Mouse (Mus musculus): ENCODE results near the gene Zdhhc6. TPM values are rescaled to one million over a fixed set of nuclear protein-coding genes. Genes with fewer than 3 reads are reported as not detected.

The Zdhhc6 gene
- total RNA-seq, 1 experiment, result 56.8 TPM

GRCm38 (mm10) chr19:55337066-55337465, 21.2 kb upstream of the Zdhhc6 start:
- Histone ChIP-seq H3K36me3 (ENCODE audit: control insufficient read depth, insufficient read depth, low read length, poor library complexity, severe bottlenecking) (peaks cover 2% of the 10 kb centered on the region; the same call in 1 of the 2 replicates), H3K9ac (ENCODE audit: insufficient read depth, low read depth, low read length, poor library complexity, severe bottlenecking) (no peak overlapping the region), H3K27ac (ENCODE audit: insufficient read depth, low read depth, low read length, poor library complexity, severe bottlenecking) (no peak overlapping the region), H3K4me3 (ENCODE audit: insufficient read depth in 1 of 2, low read depth in 1 of 2, low read length in 2 of 2, poor library complexity in 1 of 2, severe bottlenecking in 1 of 2) (no peak overlapping the region), H3K4me1 (ENCODE audit: control insufficient read depth in 2 of 2, insufficient read depth in 2 of 2, low read length in 2 of 2, poor library complexity in 1 of 2) (no peaks in the 10 kb centered on the region), H3K9me3 (ENCODE audit: control insufficient read depth, insufficient read depth, low read depth, low read length) (no peaks in the 10 kb centered on the region)
- in situ Hi-C loops (cut with MboI; ENCODE audit: low sequenced_read_pairs in 2 of 2, unreplicated experiment in 2 of 2), result no loop called here
- TF ChIP-seq CHD2 (IDR thresholded peaks at IDR 0.05; ENCODE audit: low read depth, low read length) (no peak), ZC3H11A (IDR thresholded peaks at IDR 0.05; ENCODE audit: borderline replicate concordance, low read depth, low read length) (no peak), ZNF384 (IDR thresholded peaks at IDR 0.05; ENCODE audit: low read depth, low read length) (no peak), HCFC1 (IDR thresholded peaks at IDR 0.05; ENCODE audit: borderline replicate concordance, insufficient read depth, low read length) (no peak), MAFK (IDR thresholded peaks at IDR 0.05; ENCODE audit: insufficient read depth, low read depth, low read length) (no peak)
- DNase-seq (ENCODE audit: low read depth, low spot score), result no peak

GRCm38 (mm10) chr19:55336441-55336840, 20.6 kb upstream of the Zdhhc6 start:
- DNase-seq (ENCODE audit: low read depth, low spot score), result no peak
- TF ChIP-seq ZC3H11A (IDR thresholded peaks at IDR 0.05; ENCODE audit: borderline replicate concordance, low read depth, low read length) (no peak), ZNF384 (IDR thresholded peaks at IDR 0.05; ENCODE audit: low read depth, low read length) (no peak), MAFK (IDR thresholded peaks at IDR 0.05; ENCODE audit: insufficient read depth, low read depth, low read length) (no peak), HCFC1 (IDR thresholded peaks at IDR 0.05; ENCODE audit: borderline replicate concordance, insufficient read depth, low read length) (no peak), CHD2 (IDR thresholded peaks at IDR 0.05; ENCODE audit: low read depth, low read length) (no peak)
- Histone ChIP-seq H3K9me3 (ENCODE audit: control insufficient read depth, insufficient read depth, low read depth, low read length) (no peaks in the 10 kb centered on the region), H3K27ac (ENCODE audit: insufficient read depth, low read depth, low read length, poor library complexity, severe bottlenecking) (no peak overlapping the region), H3K4me3 (ENCODE audit: insufficient read depth in 1 of 2, low read depth in 1 of 2, low read length in 2 of 2, poor library complexity in 1 of 2, severe bottlenecking in 1 of 2) (no peak overlapping the region), H3K4me1 (ENCODE audit: control insufficient read depth in 2 of 2, insufficient read depth in 2 of 2, low read length in 2 of 2, poor library complexity in 1 of 2) (no peaks in the 10 kb centered on the region), H3K36me3 (ENCODE audit: control insufficient read depth, insufficient read depth, low read length, poor library complexity, severe bottlenecking) (0 out of 2 replicates have a peak, but pooled peaks cover 2% of the 10 kb centered on the region), H3K9ac (ENCODE audit: insufficient read depth, low read depth, low read length, poor library complexity, severe bottlenecking) (no peak overlapping the region)
- in situ Hi-C loops (cut with MboI; ENCODE audit: low sequenced_read_pairs in 2 of 2, unreplicated experiment in 2 of 2), result no loop called here

GRCm38 (mm10) chr19:55335881-55336280, 20.0 kb upstream of the Zdhhc6 start:
- Histone ChIP-seq H3K36me3 (ENCODE audit: control insufficient read depth, insufficient read depth, low read length, poor library complexity, severe bottlenecking) (0 out of 2 replicates have a peak, but pooled peaks cover 2% of the 10 kb centered on the region), H3K9me3 (ENCODE audit: control insufficient read depth, insufficient read depth, low read depth, low read length) (no peaks in the 10 kb centered on the region), H3K4me3 (ENCODE audit: insufficient read depth in 1 of 2, low read depth in 1 of 2, low read length in 2 of 2, poor library complexity in 1 of 2, severe bottlenecking in 1 of 2) (no peak overlapping the region), H3K9ac (ENCODE audit: insufficient read depth, low read depth, low read length, poor library complexity, severe bottlenecking) (no peak overlapping the region), H3K4me1 (ENCODE audit: control insufficient read depth in 2 of 2, insufficient read depth in 2 of 2, low read length in 2 of 2, poor library complexity in 1 of 2) (no peaks in the 10 kb centered on the region), H3K27ac (ENCODE audit: insufficient read depth, low read depth, low read length, poor library complexity, severe bottlenecking) (no peak overlapping the region)
- no peak for DNase-seq (ENCODE audit: low read depth, low spot score)
- in situ Hi-C loops (cut with MboI; ENCODE audit: low sequenced_read_pairs in 2 of 2, unreplicated experiment in 2 of 2), result no loop called here
- TF ChIP-seq ZNF384 (IDR thresholded peaks at IDR 0.05; ENCODE audit: low read depth, low read length) (peak; percentile 95), HCFC1 (IDR thresholded peaks at IDR 0.05; ENCODE audit: borderline replicate concordance, insufficient read depth, low read length) (no peak)

- DNase-seq (ENCODE audit: low read depth, low spot score), result peak; percentile 62
- H3K36me3 ChIP-seq (ENCODE audit: control insufficient read depth, insufficient read depth, low read length, poor library complexity, severe bottlenecking), result 0 out of 2 replicates have a peak, but pooled peaks cover 8% of the 10 kb centered on the region
- in situ Hi-C loops (cut with MboI; ENCODE audit: low sequenced_read_pairs in 2 of 2, unreplicated experiment in 2 of 2), result no loop called here
- H3K4me3 ChIP-seq (ENCODE audit: insufficient read depth in 1 of 2, low read depth in 1 of 2, low read length in 2 of 2, poor library complexity in 1 of 2, severe bottlenecking in 1 of 2), result no peak overlapping the region
- no peak overlapping the region for H3K9ac ChIP-seq (ENCODE audit: insufficient read depth, low read depth, low read length, poor library complexity, severe bottlenecking)
- H3K9me3 ChIP-seq (ENCODE audit: control insufficient read depth, insufficient read depth, low read depth, low read length), result no peaks in the 10 kb centered on the region
- TF ChIP-seq CHD2 (IDR thresholded peaks at IDR 0.05; ENCODE audit: low read depth, low read length) (no peak), ZC3H11A (IDR thresholded peaks at IDR 0.05; ENCODE audit: borderline replicate concordance, low read depth, low read length) (peak; percentile 81; the same call in 1 of the 2 replicates), MAFK (IDR thresholded peaks at IDR 0.05; ENCODE audit: insufficient read depth, low read depth, low read length) (no peak)
- no peak overlapping the region for H3K27ac ChIP-seq (ENCODE audit: insufficient read depth, low read depth, low read length, poor library complexity, severe bottlenecking)
- H3K4me1 ChIP-seq (ENCODE audit: control insufficient read depth in 2 of 2, insufficient read depth in 2 of 2, low read length in 2 of 2, poor library complexity in 1 of 2), result no peaks in the 10 kb centered on the region
Observed at GRCm38 (mm10) chr19:55332641-55333268, 16.9 kb upstream of the Zdhhc6 start.

GRCm38 (mm10) chr19:55331776-55332175, 15.9 kb upstream of the Zdhhc6 start:
- in situ Hi-C loops (cut with MboI; ENCODE audit: low sequenced_read_pairs in 2 of 2, unreplicated experiment in 2 of 2), result no loop called here
- DNase-seq (ENCODE audit: low read depth, low spot score), result no peak

More at GRCm38 (mm10) chr19:55331776-55332175, 15.9 kb upstream of the Zdhhc6 start:
- H3K4me3 ChIP-seq (ENCODE audit: insufficient read depth in 1 of 2, low read depth in 1 of 2, low read length in 2 of 2, poor library complexity in 1 of 2, severe bottlenecking in 1 of 2), result no peak overlapping the region
- H3K9ac ChIP-seq (ENCODE audit: insufficient read depth, low read depth, low read length, poor library complexity, severe bottlenecking), result no peak overlapping the region
- TF ChIP-seq ZNF384 (IDR thresholded peaks at IDR 0.05; ENCODE audit: low read depth, low read length) (no peak), ZC3H11A (IDR thresholded peaks at IDR 0.05; ENCODE audit: borderline replicate concordance, low read depth, low read length) (no peak)
- no peaks in the 10 kb centered on the region for H3K4me1 ChIP-seq (ENCODE audit: control insufficient read depth in 2 of 2, insufficient read depth in 2 of 2, low read length in 2 of 2, poor library complexity in 1 of 2)
- 0 out of 2 replicates have a peak, but pooled peaks cover 8% of the 10 kb centered on the region for H3K36me3 ChIP-seq (ENCODE audit: control insufficient read depth, insufficient read depth, low read length, poor library complexity, severe bottlenecking)
- H3K9me3 ChIP-seq (ENCODE audit: control insufficient read depth, insufficient read depth, low read depth, low read length), result no peaks in the 10 kb centered on the region
- H3K27ac ChIP-seq (ENCODE audit: insufficient read depth, low read depth, low read length, poor library complexity, severe bottlenecking), result no peak overlapping the region

Measured in ES-E14 (cell line).